Mouse (Mus musculus) erythroblast, embryonic 14.5 days (primary cell): Measurements from ENCODE around the gene Rtn4r.

ENCODE experiments used
- GATA1 ChIP-seq: IDR thresholded peaks from 2 replicates; pipeline ENCODE4 v1.6.1; 2012; ENCODE audit warnings: low read length, inconsistent platforms, mixed read lengths
- TAL1 ChIP-seq: IDR thresholded peaks from 3 replicates; pipeline ENCODE4 v1.6.1; 2012; ENCODE audit warnings: low read length, inconsistent platforms, mixed read lengths

DNA sequence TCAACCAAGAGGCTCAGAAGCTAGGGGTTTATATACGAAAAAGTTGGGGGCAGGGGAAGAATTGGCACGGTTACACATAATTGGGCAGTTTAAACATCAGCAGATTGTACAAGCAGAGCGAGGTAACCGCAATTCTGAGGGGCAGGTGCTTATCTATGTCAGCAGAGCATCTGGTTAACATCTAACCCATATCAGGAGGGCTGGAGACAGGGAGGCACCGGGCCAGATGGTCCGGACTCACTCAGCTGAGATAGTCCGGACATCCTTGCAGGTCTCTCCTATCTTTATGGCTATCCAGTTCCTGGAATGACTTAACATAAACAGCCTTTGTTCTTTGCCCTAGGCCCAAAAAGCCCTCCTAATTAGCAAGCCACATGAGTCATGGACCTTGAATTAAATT is 16.4 kb upstream of the Rtn4r start:
- TF ChIP-seq GATA1 (no peak), TAL1 (no peak)
